Mouse (Mus musculus) bone marrow macrophage, adult 2 months (primary cell): Measurements from ENCODE around the gene Idnk.

ENCODE experiments used
- CTCF ChIP-seq: IDR thresholded peaks from 2 replicates; pipeline ENCODE4 v1.5.1; 2012; ENCODE audit warnings: low read depth, mild to moderate bottlenecking, low read length, moderate library complexity
- POLR2A ChIP-seq: IDR thresholded peaks from 2 replicates; pipeline ENCODE4 v1.6.1; 2012; ENCODE audit warnings: mild to moderate bottlenecking, low read depth, low read length, borderline replicate concordance

DNA sequence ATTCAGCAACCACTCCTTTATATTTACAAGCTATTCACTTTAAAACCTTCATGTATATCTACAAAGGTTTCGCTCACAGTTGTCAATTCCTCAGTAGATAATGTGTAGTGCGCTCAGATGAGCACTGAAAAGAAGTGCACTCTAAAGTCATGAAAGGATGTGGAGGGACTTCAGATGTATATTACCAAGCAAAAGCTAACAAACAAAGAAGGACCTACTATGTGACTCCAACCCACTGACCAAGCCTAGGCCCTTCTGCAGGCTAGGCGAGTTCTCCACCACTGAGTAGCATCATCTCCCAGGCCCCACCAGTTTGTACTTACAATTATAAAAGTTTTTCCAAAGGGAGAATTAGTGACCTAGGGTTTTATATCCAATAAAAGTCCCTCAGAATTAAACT lies 46.8 kb downstream of the Idnk start:
- TF ChIP-seq CTCF (no peak), POLR2A (no peak)
